Mouse (Mus musculus) gastrocnemius, postnatal 25 days (tissue): ENCODE data around the gene Mmel1. TPM values are rescaled to one million over a fixed set of nuclear protein-coding genes. Genes with fewer than 3 reads are reported as not detected.

Experiments
- DNase-seq: peaks from one replicate; pipeline ENCODE4 v3.0.0; 2022
- total RNA-seq, 2 experiments: library from RNA; stranded (reverse); gene quantifications; 1 replicate in 1 of 2; 2 replicates in 1 of 2; pipeline ENCODE4 v1.2.3; 2021

The Mmel1 gene
- total RNA-seq, 2 experiments from 2014 or later, result 0.13 to 0.24 TPM

- DNase-seq, result peak; percentile 84
These were observed 5.1 kb upstream of the Mmel1 start for GRCm38 (mm10) chr4:154864271-154864771.

DNA sequence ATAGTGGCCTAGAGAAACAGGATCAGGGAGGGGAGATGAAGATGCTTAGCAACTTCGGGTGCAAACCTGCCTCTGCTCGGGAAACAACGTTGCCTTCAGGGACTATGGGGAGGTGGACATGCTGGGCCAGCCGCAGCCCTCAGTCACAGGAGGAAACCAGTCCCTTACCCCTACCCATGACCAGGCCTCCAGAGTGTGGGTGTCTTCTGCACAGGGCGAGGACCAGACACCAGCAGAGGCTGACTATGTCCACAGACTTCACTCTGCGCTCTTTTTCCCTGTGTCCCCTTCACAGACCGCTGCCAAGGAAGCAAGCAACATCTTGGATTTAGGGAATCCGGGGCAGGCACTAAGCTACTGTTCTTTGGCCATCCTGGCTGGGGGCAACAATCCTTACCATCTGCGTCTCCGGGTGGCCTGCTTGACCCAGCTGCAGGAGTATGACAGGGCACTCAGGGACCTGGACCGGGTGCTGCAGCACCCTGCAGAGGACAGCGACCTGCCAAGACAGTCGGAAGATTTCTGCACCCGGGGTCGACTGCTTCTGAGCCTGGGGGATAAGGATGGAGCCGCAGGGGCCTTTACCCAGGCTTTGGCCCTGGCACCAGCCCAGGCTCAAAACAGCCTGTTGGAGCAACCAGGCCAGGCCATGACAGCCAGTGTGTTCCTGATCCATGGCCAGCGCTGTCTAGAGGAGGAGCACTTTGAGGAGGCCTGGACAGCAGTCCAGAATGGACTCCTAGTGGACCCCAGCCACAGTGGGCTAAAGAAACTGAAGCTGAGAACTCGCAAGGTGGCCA is 4.2 kb upstream of the Mmel1 start:
- DNase-seq, result no peak

GRCm38 (mm10) chr4:154866391-154866790 is 3.0 kb upstream of the Mmel1 start:
- DNase-seq, result no peak

- no peak for DNase-seq
These were observed 2.1 kb upstream of the Mmel1 start for GRCm38 (mm10) chr4:154867257-154867656.

- DNase-seq, result no peak
These were observed 1.3 kb downstream of the Mmel1 start for GRCm38 (mm10) chr4:154870721-154871120.

- no peak for DNase-seq
These were observed 2.4 kb downstream of the Mmel1 start for GRCm38 (mm10) chr4:154871757-154872251.

GRCm38 (mm10) chr4:154873186-154873585 is 3.8 kb downstream of the Mmel1 start:
- DNase-seq, result no peak

DNA sequence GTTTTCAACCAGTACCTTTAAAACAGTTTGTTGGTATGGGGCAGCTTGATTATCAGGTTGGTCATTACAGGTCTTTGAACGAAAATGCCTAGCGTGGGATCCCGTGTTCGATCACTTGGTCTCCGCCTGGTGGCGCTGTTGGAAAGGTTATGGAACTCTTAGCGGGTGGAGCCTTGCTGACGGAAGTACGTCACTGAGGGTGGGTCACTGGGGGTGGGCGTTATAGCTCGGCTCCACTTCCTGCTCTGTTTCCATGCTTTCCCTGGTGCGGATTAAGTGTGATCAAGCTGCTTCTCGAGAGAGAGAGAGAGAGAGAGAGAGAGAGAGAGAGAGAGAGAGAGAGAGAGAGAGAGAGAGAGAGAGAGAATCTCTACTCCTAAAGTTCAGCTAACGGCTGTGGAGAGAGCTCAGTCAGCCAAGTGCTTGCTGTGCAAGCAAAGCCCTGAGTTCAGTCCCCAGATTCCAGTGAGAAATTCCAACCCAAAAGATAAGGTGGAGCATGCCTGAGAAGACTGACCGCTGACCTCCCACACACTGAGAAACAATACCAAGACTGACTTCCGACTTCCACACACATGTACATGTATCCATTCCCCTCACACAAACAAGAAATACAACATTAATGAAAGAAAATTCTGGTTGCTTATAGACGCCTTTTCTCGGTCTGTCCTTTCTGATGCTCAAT is 8.6 kb downstream of the Mmel1 start:
- DNase-seq, result peak; percentile 82

DNA sequence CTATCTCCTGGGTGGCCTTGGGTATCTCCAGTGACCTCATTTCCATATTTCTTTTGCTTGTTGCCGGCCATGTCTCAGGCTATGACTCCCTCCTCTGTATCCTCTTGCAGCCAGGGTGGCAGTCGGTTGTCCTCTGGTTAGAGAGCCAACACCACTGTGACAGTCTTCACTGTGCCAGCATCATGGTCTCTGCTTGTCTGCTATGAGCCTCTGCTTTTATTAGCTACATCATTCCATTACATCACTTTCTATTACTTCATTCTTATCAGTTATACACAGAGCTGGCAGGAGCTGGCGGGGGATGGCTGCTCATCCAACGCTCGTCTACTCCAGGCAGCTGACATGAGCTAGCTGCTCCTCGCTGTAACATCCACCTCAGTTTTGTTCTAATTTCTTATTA is 11.3 kb downstream of the Mmel1 start:
- no peak for DNase-seq

DNA sequence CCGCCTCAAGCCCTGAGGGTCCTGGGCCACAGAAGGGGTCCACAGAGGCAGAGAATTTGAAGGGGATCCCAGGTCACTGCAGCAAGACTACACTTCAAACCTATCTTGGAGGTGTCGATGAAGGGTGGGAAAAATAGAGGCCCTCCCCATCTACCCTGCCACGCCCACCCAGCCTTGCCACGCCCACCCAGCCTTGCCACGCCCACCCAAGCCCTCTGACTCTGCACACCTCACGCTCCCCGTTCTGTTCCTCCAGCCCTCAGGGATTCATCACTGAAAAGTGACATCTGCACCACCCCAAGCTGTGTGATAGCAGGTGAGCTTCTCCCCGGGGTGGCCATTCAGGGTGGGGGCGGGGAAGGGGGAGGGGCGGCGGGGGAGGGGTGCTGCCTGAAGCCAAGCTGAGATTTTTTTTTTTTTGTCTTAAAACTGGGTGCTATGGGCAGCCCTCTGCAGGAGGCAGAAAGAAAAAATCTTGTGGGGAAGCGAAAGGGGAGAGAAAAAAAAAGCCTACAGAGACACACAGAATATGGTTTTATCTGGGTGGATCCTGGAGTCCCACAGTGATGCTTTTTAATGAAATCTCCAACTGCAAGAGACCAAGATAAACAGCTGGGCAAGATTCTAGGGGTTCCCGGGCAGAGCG is 12.8 kb downstream of the Mmel1 start:
- DNase-seq, result no peak

- no peak for DNase-seq
These were observed 16.0 kb downstream of the Mmel1 start for GRCm38 (mm10) chr4:154885416-154885815.

GRCm38 (mm10) chr4:154886876-154887592 is 17.6 kb downstream of the Mmel1 start:
- DNase-seq, result no peak

- no peak for DNase-seq
These were observed 18.3 kb downstream of the Mmel1 start for GRCm38 (mm10) chr4:154887593-154888250.

GRCm38 (mm10) chr4:154890887-154891286 is 21.5 kb downstream of the Mmel1 start:
- no peak for DNase-seq

- no peak for DNase-seq
These were observed 26.2 kb downstream of the Mmel1 start for GRCm38 (mm10) chr4:154895549-154895948.

GRCm38 (mm10) chr4:154897676-154898465 is 28.5 kb downstream of the Mmel1 start:
- DNase-seq, result peak; percentile 74

GRCm38 (mm10) chr4:154898506-154899446 is 29.4 kb downstream of the Mmel1 start, which contains the start of gene Fam213b:
Fam213b (minus strand) TSS chr4:154899135.
- peak; percentile 84 for DNase-seq

DNA sequence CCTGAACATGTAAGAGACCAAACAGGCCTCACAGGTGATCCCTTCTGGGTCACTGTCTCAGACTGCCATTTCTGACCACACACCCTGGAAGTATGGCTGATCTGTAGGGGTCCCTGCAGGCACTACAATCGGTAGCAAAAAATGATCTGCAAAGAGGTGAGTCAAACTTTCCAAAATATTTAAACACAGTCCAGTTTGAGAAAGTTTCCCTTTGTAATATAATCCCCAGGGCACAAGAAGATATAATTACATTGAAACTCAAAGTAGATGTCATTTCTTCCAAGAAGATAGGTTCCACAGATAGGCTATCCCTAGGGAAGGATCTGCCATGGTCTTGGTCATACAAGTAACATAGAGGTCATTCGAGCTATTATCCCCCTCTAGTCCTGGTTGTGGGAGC is 33.0 kb downstream of the Mmel1 start:
- DNase-seq, result no peak
